Mouse (Mus musculus) brown adipose tissue, adult 24 weeks (tissue): Measurements from ENCODE around the gene Ripor2. TPM values are rescaled to one million over a fixed set of nuclear protein-coding genes. Genes with fewer than 3 reads are reported as not detected.
"Not testable (repeated sequence)": the region's sequence is repeated elsewhere in the genome, so short reads cannot be mapped to it uniquely, and the experiment has no call there.

ENCODE experiments used
- H3K27ac ChIP-seq: fragments of 200-500 bp; replicated peaks from 2 replicates; pipeline ENCODE4 v1.5.1; 2012; ENCODE audit warnings: low read depth, mild to moderate bottlenecking, low read length
- H3K4me1 ChIP-seq: fragments of 200-500 bp; 2 replicates; pipeline ENCODE4 v1.6.1; 2012; ENCODE audit warnings: low read length, mixed read lengths; ENCODE audit not compliant: control insufficient read depth, insufficient read depth, insufficient read length
- H3K4me3 ChIP-seq: fragments of 200-500 bp; 2 replicates; pipeline ENCODE4 v1.5.1; 2012; ENCODE audit warnings: low read depth, mild to moderate bottlenecking, low read length, moderate library complexity; ENCODE audit not compliant: insufficient read depth
- polyA plus RNA-seq: library from polyadenylated mRNA; stranded (reverse); fragments of >200 nt; gene quantifications from 2 replicates; pipeline ENCODE4 v1.2.4, GENCODE M21; 2012; ENCODE audit not compliant: missing spikeins, insufficient read depth, insufficient read length

The Ripor2 gene
- polyA plus RNA-seq, 1 experiment, result 3.8 TPM

- H3K4me1 ChIP-seq, result no peaks in the 10 kb centered on the region
- no peak overlapping the region for H3K27ac ChIP-seq
- peak overlapping the region; percentile 90 for H3K4me3 ChIP-seq
These were observed 178.4 kb downstream of the Ripor2 start for GRCm38 (mm10) chr13:24760351-24760870.

DNA sequence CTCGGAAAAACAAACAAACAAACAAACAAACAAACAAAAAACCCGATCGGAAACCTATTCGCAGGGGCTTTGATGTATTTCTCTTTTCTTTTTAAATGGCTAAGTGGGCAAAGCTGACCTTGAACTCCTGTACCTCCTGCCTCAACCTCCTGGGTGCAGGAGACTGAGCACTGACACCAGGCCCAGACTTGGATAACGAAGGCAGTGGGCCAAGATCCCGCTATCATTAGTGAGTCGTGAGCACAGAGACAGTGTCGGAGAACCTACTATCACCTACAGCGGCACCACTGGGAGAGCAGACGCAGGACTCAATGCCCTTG is 179.1 kb downstream of the Ripor2 start:
- Histone ChIP-seq H3K4me3 (peak overlapping the region; percentile 90), H3K4me1 (no peaks in the 10 kb centered on the region), H3K27ac (0 out of 2 replicates have a peak overlapping the region, but pooled peaks have one; percentile 24)

DNA sequence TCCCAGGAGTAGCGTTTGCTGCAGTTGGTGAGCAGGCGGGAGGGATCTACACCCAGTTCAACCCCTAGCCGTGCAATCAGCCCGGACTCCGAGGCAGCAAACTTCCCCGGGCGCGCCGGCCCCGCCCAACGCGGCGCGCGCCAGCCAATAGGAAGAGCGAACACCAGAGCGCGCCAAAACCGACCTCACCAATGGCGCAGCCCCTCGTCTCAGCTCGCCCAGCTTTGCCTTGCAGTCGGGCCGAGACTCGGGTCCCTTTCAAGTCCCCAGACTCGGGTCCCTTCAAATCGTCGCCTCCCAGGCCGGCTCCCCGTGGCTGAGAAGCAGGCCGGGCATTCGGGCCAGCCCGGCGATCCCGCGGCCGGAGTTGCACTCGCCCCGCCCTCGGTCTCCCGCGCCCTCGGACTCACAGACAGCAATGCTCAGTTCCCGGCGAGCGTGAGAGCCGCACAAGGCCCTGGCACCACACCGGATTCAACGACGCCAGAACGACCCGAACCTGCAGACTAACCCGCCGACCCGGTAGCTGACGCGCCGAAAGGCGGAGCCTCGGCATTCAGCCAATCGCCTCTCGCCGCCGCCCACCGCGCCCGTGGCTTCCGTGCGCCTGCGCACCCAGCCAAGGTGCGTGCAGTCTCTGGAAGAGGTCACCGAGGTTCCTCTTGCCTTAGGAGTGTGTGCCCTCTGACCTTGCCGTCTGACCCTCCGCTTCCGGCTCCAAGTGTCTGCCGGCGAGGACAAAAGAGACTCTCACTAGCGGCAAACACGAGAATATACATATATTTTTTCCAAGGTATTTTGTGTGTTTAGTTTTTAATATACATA is 179.6 kb downstream of the Ripor2 start, which contains the start of gene Gmnn:
Gmnn (minus strand) TSS at position 521 of the 825 bp plus-strand sequence.
- H3K4me1 ChIP-seq, result no peaks in the 10 kb centered on the region
- H3K27ac ChIP-seq, result 0 out of 2 replicates have a peak within 1 kb of the TSS, but pooled peaks have one; percentile 24
- peak within 1 kb of the TSS; percentile 90 for H3K4me3 ChIP-seq

GRCm38 (mm10) chr13:24762254-24762653 is 180.3 kb downstream of the Ripor2 start:
- H3K4me3 ChIP-seq, result peak overlapping the region; percentile 90
- H3K27ac ChIP-seq, result no peak overlapping the region
- H3K4me1 ChIP-seq, result no peaks in the 10 kb centered on the region

DNA sequence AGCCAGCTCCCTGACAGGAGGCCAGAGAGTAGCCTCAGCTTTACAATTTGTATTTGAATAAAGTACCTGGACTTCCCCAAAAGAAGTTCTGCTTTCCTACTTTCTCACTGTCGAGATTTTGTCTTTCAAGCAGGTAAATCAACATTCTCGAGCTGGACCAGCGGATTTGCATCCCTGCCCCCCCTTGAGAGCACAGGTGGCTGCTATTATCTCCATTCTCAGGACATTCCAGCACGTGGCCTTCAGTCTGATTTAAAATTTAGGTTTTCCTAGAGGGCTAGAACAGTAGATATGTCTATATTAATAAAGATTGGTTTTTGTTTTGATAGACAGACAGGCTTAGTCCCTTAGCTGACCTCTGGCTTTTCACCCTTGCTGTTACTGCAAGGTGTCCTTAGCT is 185.8 kb downstream of the Ripor2 start:
- H3K27ac ChIP-seq, H3K4me1 ChIP-seq, H3K4me3 ChIP-seq: not testable (repeated sequence)

- not testable (repeated sequence) for H3K4me1 ChIP-seq, H3K27ac ChIP-seq, H3K4me3 ChIP-seq
These were observed 189.5 kb downstream of the Ripor2 start for GRCm38 (mm10) chr13:24771482-24771881.

DNA sequence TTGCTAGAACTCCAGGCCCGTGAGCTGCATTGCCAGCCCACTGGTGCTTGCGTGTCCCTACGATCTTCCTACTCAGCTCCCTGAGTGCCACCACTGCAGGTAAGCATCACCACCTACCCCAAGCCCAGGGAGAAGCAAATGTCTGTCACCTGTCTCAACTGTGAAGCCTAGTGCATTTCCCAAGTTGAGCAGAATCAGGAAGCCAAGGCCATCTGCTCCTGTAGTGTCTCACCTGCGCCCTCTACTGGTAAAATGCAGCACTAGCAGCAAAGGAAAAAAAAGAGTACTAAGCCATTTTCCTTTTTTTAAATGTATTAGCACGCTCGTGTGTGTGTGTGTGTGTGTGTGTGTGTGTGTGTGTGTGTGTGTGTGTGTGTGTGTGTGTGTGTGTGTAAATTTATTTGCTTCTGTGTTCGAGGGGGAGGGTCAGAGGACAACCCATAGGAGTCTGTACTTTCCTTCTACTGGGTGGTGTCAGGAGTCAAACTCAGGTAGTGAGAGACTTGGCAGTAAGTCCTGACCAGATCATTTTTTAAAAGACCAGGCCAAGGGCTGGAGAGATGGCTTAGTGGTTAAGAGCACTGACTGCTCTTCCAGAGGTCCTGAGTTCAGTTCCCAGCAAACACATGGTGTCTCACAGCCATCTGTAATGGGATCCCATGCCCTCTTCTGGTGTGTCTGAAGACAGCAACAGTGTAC is 194.3 kb downstream of the Ripor2 start:
- Histone ChIP-seq H3K4me3 (no peak overlapping the region), H3K4me1 (no peaks in the 10 kb centered on the region), H3K27ac (no peak overlapping the region)

GRCm38 (mm10) chr13:24778026-24778425 is 196.0 kb downstream of the Ripor2 start:
- Histone ChIP-seq H3K4me1 (no peaks in the 10 kb centered on the region), H3K4me3 (no peak overlapping the region), H3K27ac (no peak overlapping the region)

DNA sequence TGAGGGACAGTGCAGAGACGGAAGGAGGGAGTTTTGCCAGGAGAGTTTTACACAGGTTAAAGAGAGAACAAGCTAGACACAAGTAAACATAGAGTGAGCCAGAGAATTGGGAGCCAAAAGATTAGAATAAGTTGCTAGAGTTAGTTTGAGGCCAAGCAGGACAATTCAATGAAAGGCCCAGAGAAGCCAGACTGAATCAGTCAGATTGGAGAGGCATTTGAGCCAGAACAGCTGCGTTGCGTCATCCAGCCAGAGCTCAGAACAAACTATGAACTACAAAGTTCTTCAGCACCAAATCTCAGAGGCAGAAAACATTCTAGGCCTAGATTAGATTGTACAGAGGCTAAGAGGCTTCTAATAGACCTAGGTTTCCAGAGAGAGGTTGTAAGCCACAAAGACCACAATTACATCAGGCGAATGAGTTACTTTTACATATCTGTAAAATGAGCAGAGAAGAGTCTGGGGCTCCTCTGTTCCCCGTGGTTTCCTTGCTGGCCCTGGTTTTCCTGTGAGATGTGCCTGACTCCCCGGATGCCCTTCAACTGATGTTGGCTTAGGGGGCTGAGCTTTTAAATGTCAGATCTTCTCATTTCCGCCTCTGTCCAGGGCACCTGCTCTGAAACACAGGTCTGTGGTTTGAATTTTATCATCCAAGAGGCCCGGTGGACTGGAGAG is 196.9 kb downstream of the Ripor2 start:
- Histone ChIP-seq H3K27ac (no peak overlapping the region), H3K4me3 (no peak overlapping the region), H3K4me1 (no peaks in the 10 kb centered on the region)

GRCm38 (mm10) chr13:24781916-24782315 is 199.9 kb downstream of the Ripor2 start:
- Histone ChIP-seq H3K4me1 (no peaks in the 10 kb centered on the region), H3K4me3 (no peak overlapping the region), H3K27ac (no peak overlapping the region)

Other genes with a start within 250 kb of the Ripor2 start
- not detected in 2 replicates for gene Armh2, start 159.0 kb downstream of the Ripor2 start, polyA plus RNA-seq
- 52.2 and 53.3 TPM in 2 replicates for gene Gmnn, start 179.7 kb downstream of the Ripor2 start, polyA plus RNA-seq
- 60.6 and 80.2 TPM in 2 replicates for gene BC005537, start 219.5 kb downstream of the Ripor2 start, polyA plus RNA-seq
- gene Acot13, start 249.4 kb downstream of the Ripor2 start, polyA plus RNA-seq, result 452 and 487 TPM in 2 replicates
- 16.2 and 19.9 TPM in 2 replicates for gene Tdp2, start 249.5 kb downstream of the Ripor2 start, polyA plus RNA-seq